In genomic region chr4:129624281-129625028, GRCm38 (mm10) we compare ENCODE assay signal across 1 mouse cellular context.
TF ChIP-seq lines count a peak whose summit lies in the region.

No protein-coding gene starts in this region.

TF ChIP-seq in CH12.LX, 34 proteins besides CTCF, POLR2A, EP300 and RAD21 (continued from another document):
- peak; percentile 62 for TF ChIP-seq ELF1 (IDR thresholded peaks at IDR 0.05; ENCODE audit: low read depth, low read length)
- TF ChIP-seq E2F4 (IDR thresholded peaks at IDR 0.05; ENCODE audit: insufficient replicate concordance, low read depth, low read length), result no peak
- TF ChIP-seq JUN (IDR thresholded peaks at IDR 0.05; ENCODE audit: insufficient read depth, low read depth, low read length), result no peak
- TF ChIP-seq ETS1 (conservative IDR thresholded peaks at IDR 0.05; ENCODE audit: low read depth, low read length), result 0 out of 2 replicates have a peak, but pooled peaks have one; percentile 6
- no peak for TF ChIP-seq TCF12 (IDR thresholded peaks at IDR 0.05; ENCODE audit: low read depth, low read length)
